Mouse (Mus musculus): Measurements from ENCODE around the gene Eps15.
A peak's percentile ranks its signal among the peaks of the same experiment; 100 is the strongest.

Gene Eps15

GRCm38 (mm10) chr4:109279689-109280458 lies at the start of gene Eps15:
Eps15 (plus strand) TSS chr4:109280268.
- peak; percentile 83 for DNase-seq (ENCODE audit: low read depth, low spot score)

GRCm38 (mm10) chr4:109234185-109234584 lies 45.9 kb upstream of the Eps15 start, which contains the start of gene Calr4:
Calr4 (plus strand) TSS chr4:109234485.
- DNase-seq (ENCODE audit: low read depth, low spot score) = no peak

- DNase-seq (ENCODE audit: low read depth, low spot score) = no peak
Measured at GRCm38 (mm10) chr4:109234806-109235350, 45.2 kb upstream of the Eps15 start.

GRCm38 (mm10) chr4:109236186-109236879 lies 43.7 kb upstream of the Eps15 start:
- no peak for DNase-seq (ENCODE audit: low read depth, low spot score)

- no peak for DNase-seq (ENCODE audit: low read depth, low spot score)
Measured at GRCm38 (mm10) chr4:109238428-109239268, 41.4 kb upstream of the Eps15 start.

GRCm38 (mm10) chr4:109241221-109241620 lies 38.8 kb upstream of the Eps15 start:
- DNase-seq (ENCODE audit: low read depth, low spot score) = no peak

- no peak for DNase-seq (ENCODE audit: low read depth, low spot score)
Measured at GRCm38 (mm10) chr4:109241934-109242333, 38.1 kb upstream of the Eps15 start.

- DNase-seq (ENCODE audit: low read depth, low spot score) = no peak
Measured at GRCm38 (mm10) chr4:109244506-109244905, 35.6 kb upstream of the Eps15 start.

GRCm38 (mm10) chr4:109245016-109245620 lies 35.0 kb upstream of the Eps15 start:
- no peak for DNase-seq (ENCODE audit: low read depth, low spot score)

GRCm38 (mm10) chr4:109251605-109252004 lies 28.5 kb upstream of the Eps15 start:
- no peak for DNase-seq (ENCODE audit: low read depth, low spot score)

- DNase-seq (ENCODE audit: low read depth, low spot score) = no peak
Measured at GRCm38 (mm10) chr4:109252199-109252598, 27.9 kb upstream of the Eps15 start.

GRCm38 (mm10) chr4:109253664-109254151 lies 26.4 kb upstream of the Eps15 start:
- no peak for DNase-seq (ENCODE audit: low read depth, low spot score)

- no peak for DNase-seq (ENCODE audit: low read depth, low spot score)
Measured at GRCm38 (mm10) chr4:109254511-109254910, 25.6 kb upstream of the Eps15 start.

GRCm38 (mm10) chr4:109255321-109255720 lies 24.7 kb upstream of the Eps15 start:
- no peak for DNase-seq (ENCODE audit: low read depth, low spot score)

GRCm38 (mm10) chr4:109255727-109256417 lies 24.2 kb upstream of the Eps15 start:
- DNase-seq (ENCODE audit: low read depth, low spot score) = no peak

- no peak for DNase-seq (ENCODE audit: low read depth, low spot score)
Measured at GRCm38 (mm10) chr4:109256791-109257190, 23.3 kb upstream of the Eps15 start.

- no peak for DNase-seq (ENCODE audit: low read depth, low spot score)
Measured at GRCm38 (mm10) chr4:109257639-109258038, 22.4 kb upstream of the Eps15 start.

- no peak for DNase-seq (ENCODE audit: low read depth, low spot score)
Measured at GRCm38 (mm10) chr4:109262068-109262467, 18.0 kb upstream of the Eps15 start.

- no peak for DNase-seq (ENCODE audit: low read depth, low spot score)
Measured at GRCm38 (mm10) chr4:109266056-109266455, 14.0 kb upstream of the Eps15 start.

GRCm38 (mm10) chr4:109266744-109267143 lies 13.3 kb upstream of the Eps15 start:
- DNase-seq (ENCODE audit: low read depth, low spot score) = no peak

GRCm38 (mm10) chr4:109267452-109267851 lies 12.6 kb upstream of the Eps15 start:
- no peak for DNase-seq (ENCODE audit: low read depth, low spot score)
